Mouse (Mus musculus) macrophage (primary cell): Measurements from ENCODE around the gene Olfr1201. TPM values are rescaled to one million over a fixed set of nuclear protein-coding genes. Genes with fewer than 3 reads are reported as not detected.

ENCODE experiments used
- H3K27ac ChIP-seq: fragments of 350-480 bp; formaldehyde crosslinking; 2 replicates; pipeline ENCODE4 v1.9.0; 2021
- H3K36me3 ChIP-seq: fragments of 350-480 bp; formaldehyde crosslinking; 2 replicates; pipeline ENCODE4 v1.9.0; 2021; ENCODE audit errors: inconsistent target
- H3K4me3 ChIP-seq: fragments of 350-480 bp; formaldehyde crosslinking; 2 replicates; pipeline ENCODE4 v1.9.0; 2021; ENCODE audit errors: inconsistent target
- H3K79me2 ChIP-seq: fragments of 350-480 bp; formaldehyde crosslinking; 2 replicates; pipeline ENCODE4 v1.9.0; 2021; ENCODE audit errors: inconsistent target
- WGBS: methylation state at CpG from one replicate; pipeline ENCODE4 v1.1.7; 2026; ENCODE audit warnings: inconsistent platforms; ENCODE audit not compliant: missing documents; 5-methylcytosine and 5-hydroxymethylcytosine counted together
- polyA plus RNA-seq: library from polyadenylated mRNA; stranded (reverse); fragments of 250-400 nt; gene quantifications from 3 replicates; pipeline ENCODE4 v1.2.4, GENCODE M21; 2018; ENCODE audit warnings: inconsistent platforms
- total RNA-seq, 78 experiments: library from RNA; depleted of rRNA; stranded (reverse); fragments of 250-400 nt; gene quantifications; 1 replicate in 9 of 78; 2 replicates in 24 of 78; 3 replicates in 43 of 78; 4 replicates in 2 of 78; pipeline ENCODE4 v1.2.4; 2018; ENCODE audit warnings: inconsistent platforms in 56 of 78

The Olfr1201 gene
- total RNA-seq (2018; cell fraction: chromatin; rRNA removed) = not detected
- not detected for total RNA-seq (2018; cell fraction: cytosol; rRNA removed)
- not detected for total RNA-seq (2018; cell fraction: nucleus; rRNA removed)
- polyA plus RNA-seq = not detected in 3 replicates

GRCm38 (mm10) chr2:88792736-88793135 is at the start of gene Olfr1201:
Olfr1201 (plus strand) TSS chr2:88793036.
- WGBS = 87% methylated on average over 6 of the region's 6 CpGs
- no peaks in the 10 kb centered on the region for H3K36me3 ChIP-seq
- no peaks in the 10 kb centered on the region for H3K79me2 ChIP-seq
- H3K4me3 ChIP-seq = no peak within 1 kb of the TSS
- H3K27ac ChIP-seq = no peak within 1 kb of the TSS

GRCm38 (mm10) chr2:88743379-88743778 is 49.5 kb upstream of the Olfr1201 start:
- Histone ChIP-seq H3K4me3 (no peak overlapping the region), H3K36me3 (no peaks in the 10 kb centered on the region), H3K27ac (no peak overlapping the region), H3K79me2 (no peaks in the 10 kb centered on the region)
- 83% methylated on average over 3 of the region's 3 CpGs for whole genome bisulfite sequencing

GRCm38 (mm10) chr2:88751270-88751669 is 41.6 kb upstream of the Olfr1201 start, which contains the start of gene Olfr1198:
Olfr1198 (minus strand) TSS chr2:88751370.
- 94% methylated on average over 2 of the region's 2 CpGs for WGBS
- Histone ChIP-seq H3K79me2 (no peaks in the 10 kb centered on the region), H3K36me3 (no peaks in the 10 kb centered on the region), H3K4me3 (no peak within 1 kb of the TSS), H3K27ac (no peak within 1 kb of the TSS)

- H3K27ac ChIP-seq = no peak within 1 kb of the TSS
- 100% methylated on average over 2 of the region's 2 CpGs for WGBS
- H3K4me3 ChIP-seq = no peak within 1 kb of the TSS
- no peaks in the 10 kb centered on the region for H3K79me2 ChIP-seq
- no peaks in the 10 kb centered on the region for H3K36me3 ChIP-seq
Observed at GRCm38 (mm10) chr2:88760369-88760768, 32.5 kb upstream of the Olfr1201 start, which contains the start of gene Olfr1199. Olfr1199 (minus strand) TSS chr2:88760469.

- 66% methylated on average over 2 of the region's 2 CpGs for WGBS
- Histone ChIP-seq H3K36me3 (no peaks in the 10 kb centered on the region), H3K79me2 (no peaks in the 10 kb centered on the region), H3K4me3 (no peak within 1 kb of the TSS), H3K27ac (no peak within 1 kb of the TSS)
Observed at GRCm38 (mm10) chr2:88770388-88770787, 22.4 kb upstream of the Olfr1201 start, which contains the start of gene Olfr1200. Olfr1200 (minus strand) TSS chr2:88770488.

GRCm38 (mm10) chr2:88814196-88814595 is 21.4 kb downstream of the Olfr1201 start, which contains the start of gene Olfr1202:
Olfr1202 (plus strand) TSS chr2:88814496.
- Histone ChIP-seq H3K79me2 (no peaks in the 10 kb centered on the region), H3K27ac (no peak within 1 kb of the TSS), H3K4me3 (no peak within 1 kb of the TSS), H3K36me3 (no peaks in the 10 kb centered on the region)
- WGBS = 78% methylated on average over 1 of the region's 1 CpGs

GRCm38 (mm10) chr2:88829437-88829836 is 36.6 kb downstream of the Olfr1201 start, which contains the start of gene Olfr1205:
Olfr1205 (plus strand) TSS chr2:88829737.
- Histone ChIP-seq H3K36me3 (no peaks in the 10 kb centered on the region), H3K79me2 (no peaks in the 10 kb centered on the region), H3K4me3 (no peak within 1 kb of the TSS), H3K27ac (no peak within 1 kb of the TSS)
- WGBS = 92% methylated on average over 2 of the region's 2 CpGs

GRCm38 (mm10) chr2:88838477-88838876 is 45.6 kb downstream of the Olfr1201 start:
- Histone ChIP-seq H3K27ac (no peak overlapping the region), H3K36me3 (no peaks in the 10 kb centered on the region), H3K79me2 (no peaks in the 10 kb centered on the region), H3K4me3 (no peak overlapping the region)
- 79% methylated on average over 2 of the region's 2 CpGs for WGBS

Other genes with a start within 250 kb of the Olfr1201 start
- not detected in 3 replicates for gene Olfr1188, start 236.1 kb upstream of the Olfr1201 start, polyA plus RNA-seq
- not detected in 3 replicates for gene Olfr1189, start 206.6 kb upstream of the Olfr1201 start, polyA plus RNA-seq
- not detected in 3 replicates for gene Olfr1191-ps1, start 152.5 kb upstream of the Olfr1201 start, polyA plus RNA-seq
- not detected in 3 replicates for gene Olfr1192-ps1, start 144.5 kb upstream of the Olfr1201 start, polyA plus RNA-seq
- gene Olfr1193, start 117.4 kb upstream of the Olfr1201 start, polyA plus RNA-seq = not detected in 3 replicates
- gene Olfr1195, start 103.8 kb upstream of the Olfr1201 start, polyA plus RNA-seq = not detected in 3 replicates
- gene Olfr1196, start 88.4 kb upstream of the Olfr1201 start, polyA plus RNA-seq = not detected in 3 replicates
- gene Olfr1197, start 60.7 kb upstream of the Olfr1201 start, polyA plus RNA-seq = not detected in 3 replicates
- not detected in 3 replicates for gene Olfr1198, start 41.7 kb upstream of the Olfr1201 start, polyA plus RNA-seq
- gene Olfr1199, start 32.6 kb upstream of the Olfr1201 start, polyA plus RNA-seq = not detected in 3 replicates
- gene Olfr1200, start 22.5 kb upstream of the Olfr1201 start, polyA plus RNA-seq = not detected in 3 replicates
- gene Olfr1202, start 21.5 kb downstream of the Olfr1201 start, polyA plus RNA-seq = not detected in 3 replicates
- not detected in 3 replicates for gene Olfr1205, start 36.7 kb downstream of the Olfr1201 start, polyA plus RNA-seq
- not detected in 3 replicates for gene Olfr1204, start 56.3 kb downstream of the Olfr1201 start, polyA plus RNA-seq
- not detected in 3 replicates for gene Olfr1206, start 70.2 kb downstream of the Olfr1201 start, polyA plus RNA-seq
- not detected in 3 replicates for gene Olfr1208, start 109.3 kb downstream of the Olfr1201 start, polyA plus RNA-seq
- gene Olfr1209, start 122.1 kb downstream of the Olfr1201 start, polyA plus RNA-seq = not detected in 3 replicates
- gene Olfr1211, start 145.1 kb downstream of the Olfr1201 start, polyA plus RNA-seq = not detected in 3 replicates
- not detected in 3 replicates for gene Olfr1212, start 160.9 kb downstream of the Olfr1201 start, polyA plus RNA-seq
- not detected in 3 replicates for gene Gm13762, start 187.2 kb downstream of the Olfr1201 start, polyA plus RNA-seq
- gene Olfr1214, start 199.6 kb downstream of the Olfr1201 start, polyA plus RNA-seq = not detected in 3 replicates
- not detected in 3 replicates for gene Olfr1215, start 213.9 kb downstream of the Olfr1201 start, polyA plus RNA-seq
- not detected in 3 replicates for gene Olfr1216, start 225.3 kb downstream of the Olfr1201 start, polyA plus RNA-seq
- not detected in 3 replicates for gene Olfr1217, start 239.0 kb downstream of the Olfr1201 start, polyA plus RNA-seq